Mouse (Mus musculus) CH12.LX (cell line): ENCODE measurements around the gene Bicdl1. TPM values are rescaled to one million over a fixed set of nuclear protein-coding genes. Genes with fewer than 3 reads are reported as not detected.

Source experiments
- DNase-seq: peaks from one replicate; pipeline ENCODE4 v3.0.0-alpha.2; 2013; ENCODE audit errors: extremely low read depth
- H3K27ac ChIP-seq: 2 replicates; pipeline ENCODE4 v1.5.1; 2012; ENCODE audit warnings: low read depth, mild to moderate bottlenecking, control low read depth, moderate library complexity; ENCODE audit not compliant: insufficient read depth
- H3K27me3 ChIP-seq: replicated peaks from 2 replicates; pipeline ENCODE3; 2012; ENCODE audit warnings: inconsistent platforms
- H3K36me3 ChIP-seq, 2 experiments: replicated peaks in 1 of 2; 2 replicates each; pipeline versions ENCODE3 to v1.6.1; 2012; ENCODE audit warnings: inconsistent platforms in 1 of 2, low read length in 1 of 2, mild to moderate bottlenecking in 1 of 2, mixed read lengths in 1 of 2, moderate library complexity in 1 of 2; ENCODE audit not compliant: control insufficient read depth in 1 of 2, insufficient read depth in 1 of 2
- H3K4me1 ChIP-seq, 2 experiments: 2 replicates each; pipeline ENCODE4 v1.6.1; 2012; ENCODE audit warnings: inconsistent platforms in 1 of 2, moderate library complexity in 1 of 2; ENCODE audit not compliant: insufficient read depth in 2 of 2, control insufficient read depth in 1 of 2
- H3K4me2 ChIP-seq: 2 replicates; pipeline ENCODE4 v1.6.1; 2012; ENCODE audit warnings: low read depth, mild to moderate bottlenecking, control low read depth; ENCODE audit not compliant: poor library complexity, insufficient read depth, severe bottlenecking
- H3K4me3 ChIP-seq, 3 experiments: fragments of 150-350 bp in 1 of 3; sonication (generic) in 1 of 3; replicated peaks in 1 of 3; 2 replicates each; pipeline versions ENCODE3 to v1.5.1; 2011 to 2012; ENCODE audit warnings: low read depth in 2 of 3, low read length in 2 of 3, mild to moderate bottlenecking in 2 of 3, moderate library complexity in 2 of 3, control low read depth in 1 of 3, improper control_type of control experiment in 1 of 3, inconsistent platforms in 1 of 3, mixed read lengths in 1 of 3; ENCODE audit not compliant: poor library complexity in 1 of 3
- H3K79me2 ChIP-seq: replicated peaks from 2 replicates; pipeline ENCODE4 v1.6.1; 2012; ENCODE audit warnings: mild to moderate bottlenecking, moderate library complexity; ENCODE audit not compliant: control insufficient read depth, poor library complexity, insufficient read depth, severe bottlenecking; ENCODE audit errors: extremely low read depth
- H3K9ac ChIP-seq: 2 replicates; pipeline ENCODE4 v1.6.1; 2012; ENCODE audit warnings: low read depth, mild to moderate bottlenecking, control low read depth, moderate library complexity; ENCODE audit not compliant: insufficient read depth
- H3K9me3 ChIP-seq: replicated peaks from 2 replicates; pipeline ENCODE3; 2012; ENCODE audit warnings: low read length, inconsistent platforms, mixed read lengths
- BHLHE40 ChIP-seq: IDR thresholded peaks from 2 replicates; pipeline ENCODE4 v1.6.1; 2011; ENCODE audit warnings: mild to moderate bottlenecking, low read depth, low read length, improper control_type of control experiment
- CHD2 ChIP-seq: IDR thresholded peaks from 2 replicates; pipeline ENCODE4 v1.6.1; 2011; ENCODE audit warnings: low read length, improper control_type of control experiment
- CTCF ChIP-seq, 2 experiments: IDR thresholded peaks in 1 of 2; conservative IDR thresholded peaks in 1 of 2; 2 replicates each; pipeline ENCODE4 v1.5.1; 2011 to 2012; ENCODE audit warnings: low read depth in 2 of 2, low read length in 2 of 2, improper control_type of control experiment in 1 of 2, inconsistent platforms in 1 of 2, mild to moderate bottlenecking in 1 of 2, moderate library complexity in 1 of 2
- E2F4 ChIP-seq: IDR thresholded peaks from 2 replicates; pipeline ENCODE4 v1.6.1; 2011; ENCODE audit warnings: low read depth, low read length, improper control_type of control experiment; ENCODE audit not compliant: insufficient replicate concordance
- EP300 ChIP-seq: IDR thresholded peaks from 2 replicates; pipeline ENCODE4 v1.6.1; 2011; ENCODE audit warnings: low read length, improper control_type of control experiment
- HCFC1 ChIP-seq: IDR thresholded peaks from 2 replicates; pipeline ENCODE4 v1.6.1; 2012; ENCODE audit warnings: low read depth, mild to moderate bottlenecking, inconsistent platforms, low read length, improper control_type of control experiment
- JUN ChIP-seq: IDR thresholded peaks from 2 replicates; pipeline ENCODE4 v1.6.1; 2011; ENCODE audit warnings: low read depth, mild to moderate bottlenecking, low read length, improper control_type of control experiment, moderate library complexity; ENCODE audit not compliant: insufficient read depth
- MAFK ChIP-seq: IDR thresholded peaks from 2 replicates; pipeline ENCODE4 v1.6.1; 2011; ENCODE audit warnings: low read length, improper control_type of control experiment; ENCODE audit not compliant: insufficient replicate concordance
- MAX ChIP-seq: IDR thresholded peaks from 2 replicates; pipeline ENCODE4 v1.6.1; 2011; ENCODE audit warnings: low read length, improper control_type of control experiment
- MAZ ChIP-seq: IDR thresholded peaks from 2 replicates; pipeline ENCODE4 v1.6.1; 2012; ENCODE audit warnings: low read depth, mild to moderate bottlenecking, inconsistent platforms, low read length, improper control_type of control experiment, moderate library complexity
- MEF2A ChIP-seq: IDR thresholded peaks from 2 replicates; pipeline ENCODE4 v1.6.1; 2014; ENCODE audit warnings: low read depth, mild to moderate bottlenecking, inconsistent platforms, low read length, improper control_type of control experiment, borderline replicate concordance
- NELFE ChIP-seq: IDR thresholded peaks from 2 replicates; pipeline ENCODE4 v1.6.1; 2011; ENCODE audit warnings: low read depth, low read length, improper control_type of control experiment
- NRF1 ChIP-seq: IDR thresholded peaks from 2 replicates; pipeline ENCODE4 v1.6.1; 2014; ENCODE audit warnings: low read depth, mild to moderate bottlenecking, inconsistent platforms, low read length, improper control_type of control experiment, moderate library complexity
- POLR2A ChIP-seq: IDR thresholded peaks from 2 replicates; pipeline ENCODE4 v1.6.1; 2011; ENCODE audit warnings: low read depth, mild to moderate bottlenecking, improper control_type of control experiment, low read length
- POLR2AphosphoS2 ChIP-seq: IDR thresholded peaks from 2 replicates; pipeline ENCODE4 v1.6.1; 2011; ENCODE audit warnings: low read depth, low read length, improper control_type of control experiment
- RAD21 ChIP-seq: IDR thresholded peaks from 2 replicates; pipeline ENCODE4 v1.6.1; 2011; ENCODE audit warnings: low read depth, mild to moderate bottlenecking, low read length, improper control_type of control experiment, moderate library complexity
- TCF12 ChIP-seq: IDR thresholded peaks from 2 replicates; pipeline ENCODE4 v1.6.1; 2014; ENCODE audit warnings: low read depth, mild to moderate bottlenecking, inconsistent platforms, low read length, improper control_type of control experiment
- UBTF ChIP-seq: IDR thresholded peaks from 2 replicates; pipeline ENCODE4 v1.6.1; 2012; ENCODE audit warnings: low read depth, mild to moderate bottlenecking, inconsistent platforms, low read length, improper control_type of control experiment, moderate library complexity
- USF2 ChIP-seq: conservative IDR thresholded peaks from 2 replicates; pipeline ENCODE4 v1.6.1; 2011; ENCODE audit warnings: low read depth, low read length, improper control_type of control experiment
- ZC3H11A ChIP-seq: IDR thresholded peaks from 2 replicates; pipeline ENCODE4 v1.6.1; 2012; ENCODE audit warnings: low read depth, mild to moderate bottlenecking, inconsistent platforms, low read length, improper control_type of control experiment
- ZNF384 ChIP-seq: IDR thresholded peaks from 2 replicates; pipeline ENCODE4 v1.6.1; 2012; ENCODE audit warnings: low read depth, low read length, improper control_type of control experiment, inconsistent platforms
- dilution Hi-C: fragments of 300-500 bp; cut with MboI; formaldehyde crosslinking; loops from 2 replicates; pipeline ENCODE4 v1.14.3; 2020; ENCODE audit warnings: low sequenced_read_pairs; ENCODE audit not compliant: extremely low pct_unique_long_range_greater_than_20kb, extremely low pct_ligation_motif_present
- in situ Hi-C: fragments of 300-500 bp; cut with MboI; formaldehyde crosslinking; loops from 3 replicates; pipeline ENCODE4 v1.14.3; 2019; ENCODE audit warnings: low sequenced_read_pairs, low pct_ligation_motif_present, low pct_unique_long_range_greater_than_20kb, mixed read lengths
- polyA plus RNA-seq: library from polyadenylated mRNA; unstranded; fragments of >175 nt; gene quantifications from 2 replicates; pipeline ENCODE4 v1.2.1, GENCODE M21; 2012; ENCODE audit warnings: low read depth; ENCODE audit not compliant: insufficient read length
- total RNA-seq, 2 experiments: library from RNA; depleted of rRNA; stranded (reverse); fragments of 300-350 nt in 1 of 2; fragments of >200 nt in 1 of 2; gene quantifications; 2 replicates each; pipeline ENCODE4 v1.2.3; 2012 to 2014

Bicdl1 gene
- total and polyA plus RNA-seq, 3 experiments = 1.9 to 3.5 (median 2.3) TPM

GRCm38 (mm10) chr5:115755501-115755900, 24.1 kb upstream of the Bicdl1 start:
- Histone ChIP-seq H3K4me1 (peaks cover 0 to 8% of the 10 kb centered on the region in 2 experiments; a peak in 1 of 4 replicates), H3K4me2 (no peak overlapping the region), H3K9ac (no peak overlapping the region), H3K9me3 (peaks cover 3% of the 10 kb centered on the region), H3K27me3 (no peaks in the 10 kb centered on the region), H3K79me2 (no peaks in the 10 kb centered on the region), H3K27ac (no peak overlapping the region), H3K4me3 (no peak overlapping the region), H3K36me3 (no peaks in the 10 kb centered on the region)
- no peak for DNase-seq
- TF ChIP-seq RAD21 = no peak
- no peak for TF ChIP-seq E2F4
- no peak for TF ChIP-seq MAX
- no peak for TF ChIP-seq NRF1
- no peak for TF ChIP-seq HCFC1
- no peak for TF ChIP-seq BHLHE40
- no peak for TF ChIP-seq POLR2A
- no peak for TF ChIP-seq POLR2AphosphoS2
- TF ChIP-seq USF2 = no peak
- no peak for TF ChIP-seq EP300
- TF ChIP-seq MAFK = no peak
- no peak for TF ChIP-seq MAZ
- no peak for TF ChIP-seq MEF2A
- TF ChIP-seq UBTF = no peak
- TF ChIP-seq CTCF (conservative IDR thresholded peaks at IDR 0.05 in 1 of 2, IDR thresholded peaks at IDR 0.05 in 1 of 2; ENCODE audit: low read depth in 2 of 2, low read length in 2 of 2) = no peak
- in situ Hi-C loops = no loop called here
- dilution Hi-C loops = no loop called here

- TF ChIP-seq MEF2A (no peak), POLR2AphosphoS2 (no peak), HCFC1 (no peak), JUN (no peak), ZNF384 (no peak), MAX (no peak), USF2 (no peak), NELFE (no peak), TCF12 (no peak), UBTF (no peak), CHD2 (no peak), ZC3H11A (no peak)
- TF ChIP-seq, all 38 proteins: peak for 0
- dilution Hi-C loops = no loop called here
- no peaks in the 10 kb centered on the region for H3K27me3 ChIP-seq
- no peaks in the 10 kb centered on the region for H3K36me3 ChIP-seq
- H3K4me3 ChIP-seq = no peak overlapping the region
- peaks cover 0 to 8% of the 10 kb centered on the region in 2 experiments; a peak in 1 of 4 replicates for H3K4me1 ChIP-seq
- in situ Hi-C loops = no loop called here
- H3K9ac ChIP-seq = no peak overlapping the region
- H3K4me2 ChIP-seq = no peak overlapping the region
- H3K9me3 ChIP-seq = peaks cover 3% of the 10 kb centered on the region
- no peak overlapping the region for H3K27ac ChIP-seq
- DNase-seq = no peak
- H3K79me2 ChIP-seq = no peaks in the 10 kb centered on the region
Measured at GRCm38 (mm10) chr5:115754831-115755230, 23.4 kb upstream of the Bicdl1 start.
